Mouse (Mus musculus): ENCODE measurements at regions not wholly inside any gene's neighbourhood (a gene's known extent, or its start where the extent isn't known, plus 50 kb on each side); places are given as distances from the start of the nearest gene placed in this dataset.

- Histone ChIP-seq H3K9me3 (replicated peaks; ENCODE audit: insufficient read depth, low read length) (no peaks in the 10 kb centered on the region), H3K9ac (ENCODE audit: control insufficient read depth, low read depth, low read length, poor library complexity, severe bottlenecking) (no peak overlapping the region), H3K4me3 (ENCODE audit: control insufficient read depth in 1 of 2, insufficient read depth in 1 of 2, low read depth in 2 of 2, low read length in 2 of 2) (no peak overlapping the region), H3K27ac (ENCODE audit: control insufficient read depth, low read depth, low read length) (no peak overlapping the region), H3K27me3 (ENCODE audit: control insufficient read depth in 1 of 2, insufficient read depth in 2 of 2, low read length in 2 of 2) (no peaks in the 10 kb centered on the region), H3K79me2 (ENCODE audit: control insufficient read depth, insufficient read depth, low read length, poor library complexity) (no peaks in the 10 kb centered on the region), H3K4me1 (ENCODE audit: control insufficient read depth in 1 of 2, insufficient read depth in 2 of 2, low read length in 2 of 2) (peaks cover 0 to 4% of the 10 kb centered on the region in 2 experiments; a peak in 1 of 4 replicates), H3K36me3 (ENCODE audit: control insufficient read depth in 1 of 2, insufficient read depth in 2 of 2, low read length in 2 of 2) (no peaks in the 10 kb centered on the region)
- DNase-seq (ENCODE audit: low read depth, low spot score), result peak; percentile 28
- TF ChIP-seq MEF2A (IDR thresholded peaks at IDR 0.05; ENCODE audit: extremely low read depth, insufficient replicate concordance, low read depth, low read length, poor library complexity, severe bottlenecking), result no peak
- TF ChIP-seq ZC3H11A (IDR thresholded peaks at IDR 0.05; ENCODE audit: low read depth, low read length), result no peak
- no peak for TF ChIP-seq MYB (IDR thresholded peaks at IDR 0.05; ENCODE audit: low read depth, low read length)
- TF ChIP-seq EP300 (IDR thresholded peaks at IDR 0.05; ENCODE audit: low read depth in 1 of 2, low read length in 2 of 2), result 0 out of 4 replicates have a peak, but pooled peaks have one; percentile 5 to 8
Measured at GRCm38 (mm10) chr1:35889731-35890499, 178.3 kb upstream of the Hs6st1 start.

- TF ChIP-seq TAL1 (IDR thresholded peaks at IDR 0.05; ENCODE audit: low read length) (no peak), CHD1 (IDR thresholded peaks at IDR 0.05; ENCODE audit: low read depth, low read length) (no peak), JUND (IDR thresholded peaks at IDR 0.05; ENCODE audit: low read depth, low read length) (no peak), EP300 (IDR thresholded peaks at IDR 0.05; ENCODE audit: low read depth in 1 of 2, low read length in 2 of 2) (no peak), NRF1 (IDR thresholded peaks at IDR 0.05; ENCODE audit: insufficient read depth, low read depth, low read length, poor library complexity, severe bottlenecking) (no peak), MAZ (IDR thresholded peaks at IDR 0.05; ENCODE audit: low read depth, low read length) (no peak), ZKSCAN1 (IDR thresholded peaks at IDR 0.05; ENCODE audit: low read depth, low read length) (no peak), CTCF (IDR thresholded peaks at IDR 0.05 in 2 of 3, conservative IDR thresholded peaks at IDR 0.05 in 1 of 3; ENCODE audit: control insufficient read depth in 1 of 3, insufficient read depth in 1 of 3, low read depth in 2 of 3, low read length in 3 of 3, poor library complexity in 1 of 3, severe bottlenecking in 1 of 3) (no peak), POLR2A (IDR thresholded peaks at IDR 0.05; ENCODE audit: control insufficient read depth in 1 of 2, insufficient read depth in 1 of 2, low read depth in 1 of 2, low read length in 2 of 2, poor library complexity in 1 of 2) (no peak), ZC3H11A (IDR thresholded peaks at IDR 0.05; ENCODE audit: low read depth, low read length) (no peak), ELF1 (IDR thresholded peaks at IDR 0.05; ENCODE audit: low read depth, low read length) (no peak), CHD2 (IDR thresholded peaks at IDR 0.05; ENCODE audit: low read length) (no peak), MYB (IDR thresholded peaks at IDR 0.05; ENCODE audit: low read depth, low read length) (no peak), MXI1 (IDR thresholded peaks at IDR 0.05; ENCODE audit: low read depth, low read length) (no peak), POLR2AphosphoS2 (IDR thresholded peaks at IDR 0.05; ENCODE audit: low read length) (no peak), E2F4 (IDR thresholded peaks at IDR 0.05; ENCODE audit: borderline replicate concordance, low read depth, low read length) (no peak), ETS1 (IDR thresholded peaks at IDR 0.05; ENCODE audit: low read depth, low read length) (no peak)
- no peak for DNase-seq (ENCODE audit: low read depth, low spot score)
- H3K9ac ChIP-seq (ENCODE audit: control insufficient read depth, low read depth, low read length, poor library complexity, severe bottlenecking), result no peak overlapping the region
- H3K9me3 ChIP-seq (replicated peaks; ENCODE audit: insufficient read depth, low read length), result no peaks in the 10 kb centered on the region
- no peaks in the 10 kb centered on the region for H3K36me3 ChIP-seq (ENCODE audit: control insufficient read depth in 1 of 2, insufficient read depth in 2 of 2, low read length in 2 of 2)
- no peaks in the 10 kb centered on the region for H3K79me2 ChIP-seq (ENCODE audit: control insufficient read depth, insufficient read depth, low read length, poor library complexity)
- no peak overlapping the region for H3K4me3 ChIP-seq (ENCODE audit: control insufficient read depth in 1 of 2, insufficient read depth in 1 of 2, low read depth in 2 of 2, low read length in 2 of 2)
- H3K4me1 ChIP-seq (ENCODE audit: control insufficient read depth in 1 of 2, insufficient read depth in 2 of 2, low read length in 2 of 2), result peaks cover 0 to 4% of the 10 kb centered on the region in 2 experiments; a peak in 1 of 4 replicates
- H3K27me3 ChIP-seq (ENCODE audit: control insufficient read depth in 1 of 2, insufficient read depth in 2 of 2, low read length in 2 of 2), result no peaks in the 10 kb centered on the region
- H3K27ac ChIP-seq (ENCODE audit: control insufficient read depth, low read depth, low read length), result no peak overlapping the region
Measured at GRCm38 (mm10) chr1:35890500-35890900, 177.7 kb upstream of the Hs6st1 start.
